Mouse (Mus musculus) fat pad, adult 2 months (tissue): ENCODE measurements around the gene Drc3.
"Not testable (repeated sequence)": the region's sequence is repeated elsewhere in the genome, so short reads cannot be mapped to it uniquely, and the experiment has no call there.

Experiments
- DNase-seq: peaks from one replicate; pipeline ENCODE4 v3.0.0-alpha.2; 2011; ENCODE audit warnings: low read depth, low spot score; ENCODE audit errors: extremely low read depth

Gene Drc3

GRCm38 (mm10) chr11:60385946-60386345 lies 32.8 kb downstream of the Drc3 start:
- DNase-seq: no peak

- DNase-seq: no peak
Observed at GRCm38 (mm10) chr11:60387944-60388343, 34.8 kb downstream of the Drc3 start.

- DNase-seq: peak; percentile 65
Observed at GRCm38 (mm10) chr11:60391346-60391745, 38.2 kb downstream of the Drc3 start.

GRCm38 (mm10) chr11:60396546-60396945 lies 43.4 kb downstream of the Drc3 start:
- DNase-seq: no peak

- DNase-seq: no peak
Observed at GRCm38 (mm10) chr11:60397172-60397571, 44.0 kb downstream of the Drc3 start.

GRCm38 (mm10) chr11:60406606-60407005 lies 53.5 kb downstream of the Drc3 start:
- DNase-seq: no peak

- DNase-seq: no peak
Observed at GRCm38 (mm10) chr11:60412173-60412572, 59.0 kb downstream of the Drc3 start.

- DNase-seq: no peak
Observed at GRCm38 (mm10) chr11:60412921-60413320, 59.8 kb downstream of the Drc3 start.

- DNase-seq: no peak
Observed at GRCm38 (mm10) chr11:60416590-60416962, 63.4 kb downstream of the Drc3 start.

GRCm38 (mm10) chr11:60416963-60417716 lies 64.0 kb downstream of the Drc3 start, which contains the start of gene Gid4:
TSS of gene Gid4 (plus strand) at chr11:60417145.
- DNase-seq: peak; percentile 85

- no peak for DNase-seq
Observed at GRCm38 (mm10) chr11:60417717-60418472, 64.8 kb downstream of the Drc3 start, which contains the start of gene Atpaf2. TSS of gene Atpaf2 (minus strand) at chr11:60418457.

- DNase-seq: no peak
Observed at GRCm38 (mm10) chr11:60418473-60418803, 65.3 kb downstream of the Drc3 start.

- DNase-seq: no peak
Observed at GRCm38 (mm10) chr11:60422046-60422668, 69.0 kb downstream of the Drc3 start.

GRCm38 (mm10) chr11:60423006-60423405 lies 69.9 kb downstream of the Drc3 start:
- no peak for DNase-seq

GRCm38 (mm10) chr11:60426417-60426816 lies 73.3 kb downstream of the Drc3 start:
- DNase-seq: no peak

- no peak for DNase-seq
Observed at GRCm38 (mm10) chr11:60427628-60428027, 74.5 kb downstream of the Drc3 start.

- DNase-seq: no peak
Observed at GRCm38 (mm10) chr11:60433501-60433900, 80.4 kb downstream of the Drc3 start.

GRCm38 (mm10) chr11:60435133-60435532 lies 82.0 kb downstream of the Drc3 start:
- no peak for DNase-seq

- no peak for DNase-seq
Observed at GRCm38 (mm10) chr11:60436618-60437017, 83.5 kb downstream of the Drc3 start.

- not testable (repeated sequence) for DNase-seq
Observed at GRCm38 (mm10) chr11:60439621-60440020, 86.5 kb downstream of the Drc3 start.

GRCm38 (mm10) chr11:60440176-60440575 lies 87.0 kb downstream of the Drc3 start:
- no peak for DNase-seq

- no peak for DNase-seq
Observed at GRCm38 (mm10) chr11:60442896-60443295, 89.8 kb downstream of the Drc3 start.
